Mouse (Mus musculus): Measurements from ENCODE around the gene Camk2n1. TPM values are rescaled to one million over a fixed set of nuclear protein-coding genes. Genes with fewer than 3 reads are reported as not detected.

The Camk2n1 gene
- total RNA-seq, 2 experiments from 2014 or later, result 3.8 to 7.7 TPM

GRCm38 (mm10) chr4:138507903-138508302 is 53.8 kb downstream of the Camk2n1 start:
- DNase-seq (ENCODE audit: low spot score), result no peak

Other genes starting within 250 kb of the Camk2n1 start
- 10 to 100 TPM; 56.4 to 66.7 TPM for gene Hp1bp3, start 238.0 kb upstream of the Camk2n1 start, total RNA-seq (2021)
- gene Sh2d5, start 203.9 kb upstream of the Camk2n1 start, total RNA-seq (2021), result under 1 TPM in 1 of 2 experiments, not detected in 1; 0.09 TPM
- gene Kif17, start 203.9 kb upstream of the Camk2n1 start, total RNA-seq (2021), result not detected
- 10 to 100 TPM; 29.5 to 34.0 TPM for gene Ddost, start 149.6 kb upstream of the Camk2n1 start, total RNA-seq (2021)
- gene Pink1, start 128.0 kb upstream of the Camk2n1 start, total RNA-seq (2021), result 100 to 1,000 TPM; 737 to 833 TPM
- gene Cda, start 86.3 kb upstream of the Camk2n1 start, total RNA-seq (2021), result 1 to 10 TPM in 1 of 2 experiments, under 1 TPM in 1; 0.57 to 1.1 TPM
- not detected for gene Fam43b, start 57.8 kb upstream of the Camk2n1 start, total RNA-seq (2021)
- 10 to 100 TPM; 41.7 to 43.9 TPM for gene Mul1, start 19.6 kb upstream of the Camk2n1 start, total RNA-seq (2021)
- not detected for gene Vwa5b1, start 181.6 kb downstream of the Camk2n1 start, total RNA-seq (2021)

Data from gastrocnemius, adult 18-20 months (tissue).